Mouse (Mus musculus) lung, postnatal 36 days (tissue): ENCODE results near the gene Dhrs4.

ENCODE experiments used
- DNase-seq: peaks from one replicate; pipeline ENCODE4 v3.0.0; 2022; ENCODE audit warnings: mixed read lengths

Gene Dhrs4

GRCm38 (mm10) chr14:55490361-55491201 is 12.0 kb downstream of the Dhrs4 start, which contains the start of gene Carmil3:
Carmil3 (plus strand) TSS chr14:55490651.
- DNase-seq, result peak; percentile 53

- peak; percentile 57 for DNase-seq
Observed at GRCm38 (mm10) chr14:55491291-55491833, 12.8 kb downstream of the Dhrs4 start.

GRCm38 (mm10) chr14:55492103-55492502 is 13.5 kb downstream of the Dhrs4 start:
- no peak for DNase-seq

GRCm38 (mm10) chr14:55495509-55496240 is 17.1 kb downstream of the Dhrs4 start:
- no peak for DNase-seq

GRCm38 (mm10) chr14:55496761-55497448 is 18.3 kb downstream of the Dhrs4 start:
- no peak for DNase-seq

- DNase-seq, result peak; percentile 88
Observed at GRCm38 (mm10) chr14:55497449-55497821, 18.9 kb downstream of the Dhrs4 start.

- DNase-seq, result no peak
Observed at GRCm38 (mm10) chr14:55505612-55506011, 27.1 kb downstream of the Dhrs4 start.

GRCm38 (mm10) chr14:55507801-55508200 is 29.2 kb downstream of the Dhrs4 start:
- no peak for DNase-seq

- no peak for DNase-seq
Observed at GRCm38 (mm10) chr14:55509540-55509939, 31.0 kb downstream of the Dhrs4 start.

- DNase-seq, result no peak
Observed at GRCm38 (mm10) chr14:55510125-55510731, 31.7 kb downstream of the Dhrs4 start, which contains the start of gene Cpne6. Cpne6 (plus strand) TSS chr14:55510445.

GRCm38 (mm10) chr14:55511037-55511436 is 32.5 kb downstream of the Dhrs4 start:
- no peak for DNase-seq

GRCm38 (mm10) chr14:55513927-55514326 is 35.4 kb downstream of the Dhrs4 start:
- no peak for DNase-seq

- DNase-seq, result no peak
Observed at GRCm38 (mm10) chr14:55515846-55516245, 37.3 kb downstream of the Dhrs4 start.

GRCm38 (mm10) chr14:55518897-55519296 is 40.3 kb downstream of the Dhrs4 start:
- no peak for DNase-seq

GRCm38 (mm10) chr14:55519604-55520003 is 41.0 kb downstream of the Dhrs4 start:
- no peak for DNase-seq

GRCm38 (mm10) chr14:55520451-55521361 is 42.1 kb downstream of the Dhrs4 start:
- peak; percentile 22 for DNase-seq

- DNase-seq, result no peak
Observed at GRCm38 (mm10) chr14:55524062-55524461, 45.5 kb downstream of the Dhrs4 start.

- no peak for DNase-seq
Observed at GRCm38 (mm10) chr14:55524785-55525184, 46.2 kb downstream of the Dhrs4 start, which contains the start of gene Nrl. Nrl (minus strand) TSS chr14:55524981.

- no peak for DNase-seq
Observed at GRCm38 (mm10) chr14:55526674-55527073, 48.1 kb downstream of the Dhrs4 start.

- DNase-seq, result peak; percentile 68
Observed at GRCm38 (mm10) chr14:55527940-55528339, 49.4 kb downstream of the Dhrs4 start.

- peak; percentile 59 for DNase-seq
Observed at GRCm38 (mm10) chr14:55536116-55536745, 57.7 kb downstream of the Dhrs4 start.
